Mouse (Mus musculus) CH12.LX (cell line): ENCODE results near the gene Tnik.

Source experiments
- CTCF ChIP-seq, 2 experiments: IDR thresholded peaks in 1 of 2; conservative IDR thresholded peaks in 1 of 2; 2 replicates each; pipeline ENCODE4 v1.5.1; 2011 to 2012; ENCODE audit warnings: low read depth in 2 of 2, low read length in 2 of 2, improper control_type of control experiment in 1 of 2, inconsistent platforms in 1 of 2, mild to moderate bottlenecking in 1 of 2, moderate library complexity in 1 of 2
- EP300 ChIP-seq: IDR thresholded peaks from 2 replicates; pipeline ENCODE4 v1.6.1; 2011; ENCODE audit warnings: low read length, improper control_type of control experiment
- GABPA ChIP-seq: IDR thresholded peaks from 2 replicates; pipeline ENCODE4 v1.6.1; 2012; ENCODE audit warnings: low read depth, low read length, improper control_type of control experiment, inconsistent platforms; ENCODE audit not compliant: insufficient replicate concordance
- HCFC1 ChIP-seq: IDR thresholded peaks from 2 replicates; pipeline ENCODE4 v1.6.1; 2012; ENCODE audit warnings: low read depth, mild to moderate bottlenecking, inconsistent platforms, low read length, improper control_type of control experiment
- MAX ChIP-seq: IDR thresholded peaks from 2 replicates; pipeline ENCODE4 v1.6.1; 2011; ENCODE audit warnings: low read length, improper control_type of control experiment
- MYC ChIP-seq: IDR thresholded peaks from 2 replicates; pipeline ENCODE4 v1.6.1; 2011; ENCODE audit warnings: low read depth, mild to moderate bottlenecking, improper control_type of control experiment, low read length
- NRF1 ChIP-seq: IDR thresholded peaks from 2 replicates; pipeline ENCODE4 v1.6.1; 2014; ENCODE audit warnings: low read depth, mild to moderate bottlenecking, inconsistent platforms, low read length, improper control_type of control experiment, moderate library complexity
- POLR2A ChIP-seq: IDR thresholded peaks from 2 replicates; pipeline ENCODE4 v1.6.1; 2011; ENCODE audit warnings: low read depth, mild to moderate bottlenecking, improper control_type of control experiment, low read length
- TBP ChIP-seq: conservative IDR thresholded peaks from 2 replicates; pipeline ENCODE4 v1.6.1; 2011; ENCODE audit warnings: low read depth, low read length, improper control_type of control experiment

- TF ChIP-seq NRF1 (no peak), CTCF (conservative IDR thresholded peaks at IDR 0.05 in 1 of 2, IDR thresholded peaks at IDR 0.05 in 1 of 2; ENCODE audit: low read depth in 2 of 2, low read length in 2 of 2) (no peak), TBP (no peak), EP300 (no peak), POLR2A (no peak), GABPA (no peak), HCFC1 (no peak), MYC (no peak), MAX (no peak)
Observed at GRCm38 (mm10) chr3:28697797-28698196, 434.8 kb downstream of the Tnik start, which contains the start of gene Slc2a2.
